Mouse (Mus musculus) kidney, postnatal 25 days (tissue): ENCODE measurements around the gene Proser2.

ENCODE experiments used
- DNase-seq, 2 experiments: peaks; one replicate each; pipeline ENCODE4 v3.0.0; 2021; ENCODE audit warnings: mixed read lengths in 2 of 2

Gene Proser2

DNA sequence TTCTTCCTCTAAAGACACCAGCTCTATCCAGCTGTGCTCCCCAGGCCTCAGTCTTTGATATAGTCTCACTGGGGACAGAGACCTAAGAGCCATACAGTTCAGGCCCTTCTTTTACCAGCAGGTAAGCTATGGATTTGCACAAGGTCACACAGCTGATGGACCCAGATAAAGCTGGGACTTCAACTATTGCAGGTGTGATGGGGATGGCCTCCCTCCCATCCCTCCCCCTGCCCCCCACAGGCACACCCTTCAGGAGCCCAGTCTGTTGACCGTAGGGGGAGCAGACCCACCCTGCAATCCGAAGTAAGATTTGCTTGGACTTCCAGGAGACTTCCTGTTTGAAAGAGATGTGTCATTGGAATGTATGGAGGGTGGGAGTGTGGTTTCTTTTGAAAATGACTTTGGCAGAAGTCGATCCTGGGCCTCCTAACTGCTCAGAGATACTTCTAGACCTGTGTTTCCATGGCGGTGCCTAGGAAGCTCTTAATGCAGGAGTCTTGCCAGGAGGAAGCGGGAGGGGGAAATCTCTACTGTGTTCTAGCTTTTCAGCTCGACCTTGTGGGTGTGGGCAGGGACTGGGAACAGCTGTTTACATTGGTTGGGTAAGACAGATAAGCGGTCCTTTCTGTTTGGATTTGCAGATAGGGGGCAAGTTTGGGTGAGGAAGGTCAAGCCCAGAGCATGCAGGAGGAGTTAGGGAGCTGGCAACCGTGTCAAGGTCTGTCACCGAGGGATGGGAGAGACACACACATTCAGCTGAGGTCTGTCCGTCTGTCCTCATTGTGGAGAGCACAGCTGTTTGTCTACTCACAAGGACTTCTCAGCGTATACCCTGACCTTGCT is 58.2 kb downstream of the Proser2 start:
- DNase-seq: no peak

DNA sequence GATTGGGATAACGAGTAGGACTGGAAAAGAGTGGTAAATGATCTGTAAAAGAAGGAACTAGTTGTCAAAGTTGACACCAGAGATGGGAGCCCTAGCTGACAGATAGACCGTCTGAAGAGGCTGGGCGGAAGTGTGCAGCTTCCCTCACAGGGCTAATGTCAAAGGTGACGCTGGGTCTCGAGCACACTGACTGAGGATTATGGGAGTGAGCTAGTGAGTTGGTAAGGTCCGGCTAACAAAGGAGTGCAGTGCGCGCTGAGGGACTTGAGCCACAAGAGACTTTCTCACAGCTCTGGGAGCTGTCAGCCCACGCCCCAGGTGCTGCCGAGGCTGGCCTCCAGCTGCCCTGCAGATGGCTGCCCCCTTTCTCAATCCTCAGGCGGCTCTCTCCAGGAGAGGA is 59.1 kb downstream of the Proser2 start:
- no peak for DNase-seq

DNA sequence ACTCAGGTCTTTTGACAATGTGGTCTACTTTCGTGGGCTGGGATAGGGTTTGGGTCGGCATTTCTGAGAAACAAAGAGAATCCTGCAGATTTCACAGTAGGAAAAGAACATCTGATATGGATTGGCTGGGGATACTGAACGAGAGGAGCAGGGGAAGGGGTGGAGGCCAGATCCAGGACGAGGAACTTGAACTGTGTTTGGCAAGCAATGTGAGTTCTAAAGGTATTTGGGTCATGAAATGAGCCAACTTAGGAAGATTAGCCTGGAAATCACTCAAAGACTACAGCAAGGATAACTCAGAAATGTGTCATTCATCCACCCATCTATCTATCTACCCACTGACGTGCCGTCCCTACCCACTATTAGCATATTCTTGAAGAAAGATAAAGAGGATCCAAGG is 62.7 kb downstream of the Proser2 start:
- DNase-seq: no peak

DNA sequence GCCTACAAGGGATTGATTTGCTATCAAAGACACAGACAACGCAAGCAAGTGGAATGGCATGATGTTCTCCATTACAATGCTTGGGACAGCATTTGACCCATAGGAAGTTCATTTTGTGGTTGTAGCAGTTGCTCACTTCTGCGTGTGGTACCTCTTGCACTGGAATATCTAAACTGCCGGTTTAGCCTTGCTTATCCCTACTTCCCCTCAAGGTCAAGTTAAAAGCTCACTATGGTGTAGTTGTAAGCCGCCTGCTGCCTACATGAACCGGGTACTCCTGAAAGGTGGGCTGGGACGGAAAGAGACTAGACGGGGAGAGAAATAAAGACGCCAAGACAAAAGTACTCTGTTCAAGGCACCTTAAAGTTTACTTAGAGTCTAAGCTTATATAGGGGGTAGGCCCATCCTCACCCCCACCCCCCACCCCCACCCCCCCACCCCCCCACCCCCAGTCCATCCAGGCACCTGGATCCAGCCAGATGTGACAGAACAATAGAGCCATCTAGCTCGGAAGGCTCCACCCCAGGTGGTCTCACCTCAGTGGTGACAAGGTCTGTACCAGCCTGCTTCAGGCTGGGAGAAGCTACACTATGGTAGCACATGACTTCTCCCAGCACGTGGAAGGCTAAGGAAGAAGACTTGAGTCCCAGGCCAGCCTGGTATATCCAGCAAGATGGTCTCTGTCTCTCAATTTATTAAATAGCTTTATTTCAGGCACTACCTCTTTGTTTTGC is 69.8 kb downstream of the Proser2 start:
- DNase-seq: no peak

DNA sequence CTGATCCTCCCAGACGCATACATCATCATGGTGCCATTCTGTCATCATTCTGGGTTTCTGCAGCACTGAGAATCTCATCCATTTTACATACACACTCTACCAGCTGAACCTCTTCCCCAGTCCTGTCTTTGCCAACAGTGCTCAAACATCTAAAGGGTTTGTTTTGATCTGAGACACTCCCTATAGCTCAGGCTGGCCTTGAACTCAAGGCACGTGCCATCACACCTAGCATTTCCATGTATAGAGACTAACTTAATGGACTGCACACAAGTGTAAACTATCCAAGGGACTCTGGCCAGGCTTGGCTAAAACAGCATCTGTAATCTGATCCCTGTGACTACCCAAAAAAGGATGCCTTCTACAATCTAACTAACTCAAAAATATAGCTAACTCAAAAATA is 70.7 kb downstream of the Proser2 start:
- no peak for DNase-seq

DNA sequence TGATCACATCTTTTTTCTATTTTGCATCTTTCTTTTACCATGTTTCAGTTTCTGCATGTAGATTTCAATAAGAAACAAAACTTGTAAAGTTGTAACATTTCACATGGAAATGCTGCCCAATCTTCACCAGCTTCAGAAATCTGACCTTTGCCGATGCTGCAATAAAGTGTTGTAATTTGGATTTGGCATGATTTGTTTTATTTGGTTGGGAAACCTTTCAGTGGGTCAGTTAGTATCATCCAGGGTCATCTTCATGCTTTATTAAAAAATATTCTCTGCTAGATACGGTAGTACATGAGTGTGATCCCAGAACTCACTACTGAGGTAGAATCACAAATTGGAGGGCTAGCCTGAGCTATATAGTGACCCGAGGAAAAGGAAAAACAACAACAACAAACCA is 73.5 kb downstream of the Proser2 start:
- DNase-seq: no peak

DNA sequence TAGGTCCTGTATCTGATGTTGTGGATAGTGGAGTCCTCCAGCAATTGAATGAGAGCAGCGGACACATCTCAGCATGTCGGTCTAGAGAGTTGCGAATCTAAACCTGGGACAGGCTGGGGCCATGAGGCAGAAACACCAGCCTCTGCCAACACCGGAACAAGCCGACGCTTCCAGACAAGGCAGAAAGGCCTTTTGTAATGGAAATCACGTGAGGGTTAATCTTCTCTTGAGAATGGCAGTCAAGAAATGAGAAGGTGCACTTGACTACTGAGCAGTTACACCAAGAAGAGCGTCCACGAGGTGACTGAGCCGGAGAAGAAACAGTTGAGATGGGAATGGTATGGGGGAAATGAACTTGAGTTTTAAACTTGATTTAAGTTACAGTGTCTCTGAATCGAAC is 74.5 kb downstream of the Proser2 start:
- DNase-seq: no peak

DNA sequence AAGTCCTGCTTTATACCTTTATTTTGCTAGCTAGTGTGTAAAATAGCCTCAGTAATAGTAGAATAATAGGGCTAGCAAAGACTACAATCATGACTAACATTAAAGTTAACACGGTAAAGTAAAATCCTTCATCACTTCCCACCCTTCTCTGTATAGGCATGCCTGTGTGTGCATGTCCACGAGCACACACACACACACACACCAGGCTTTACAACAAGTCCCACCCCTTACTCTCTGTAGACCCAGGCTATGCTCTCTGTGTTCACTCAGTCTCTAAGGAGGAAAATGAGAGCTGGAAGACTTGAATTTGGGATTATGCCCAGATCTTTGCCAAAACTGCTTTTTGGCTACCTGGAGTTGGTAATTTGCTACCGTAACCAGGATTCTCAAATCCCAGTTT is 81.0 kb downstream of the Proser2 start:
- no peak for DNase-seq

DNA sequence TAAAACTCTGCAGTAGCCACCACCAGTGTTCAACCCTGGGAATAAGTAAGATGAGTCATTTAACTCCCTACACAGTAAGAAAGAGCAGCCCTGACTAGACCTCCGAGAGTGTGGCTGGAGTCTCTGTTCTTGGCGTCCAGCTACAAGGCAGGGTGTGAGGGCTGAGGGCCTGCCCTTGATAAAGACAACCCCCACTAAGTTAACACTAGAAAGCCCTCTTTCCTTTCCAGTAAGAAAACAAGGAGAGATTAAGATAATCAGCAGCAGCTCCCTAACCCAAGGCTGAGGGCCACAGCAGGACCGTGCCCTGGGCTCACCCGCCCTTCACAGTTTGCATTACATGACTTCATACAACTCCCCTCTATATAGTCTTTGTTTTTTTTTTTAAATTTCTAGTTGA is 81.4 kb downstream of the Proser2 start:
- DNase-seq: no peak
